Mouse (Mus musculus) ES-E14 (cell line): ENCODE data around the gene Strn.

Experiments used
- CHD2 ChIP-seq: IDR thresholded peaks from 2 replicates; pipeline ENCODE4 v1.6.1; 2014; ENCODE audit warnings: mild to moderate bottlenecking, low read depth, low read length, inconsistent platforms
- HCFC1 ChIP-seq: IDR thresholded peaks from 2 replicates; pipeline ENCODE4 v1.6.1; 2012; ENCODE audit warnings: low read length, inconsistent platforms, borderline replicate concordance; ENCODE audit not compliant: insufficient read depth
- MAFK ChIP-seq: IDR thresholded peaks from 2 replicates; pipeline ENCODE4 v1.6.1; 2014; ENCODE audit warnings: mild to moderate bottlenecking, low read depth, low read length, inconsistent platforms; ENCODE audit not compliant: insufficient read depth
- ZC3H11A ChIP-seq: IDR thresholded peaks from 2 replicates; pipeline ENCODE4 v1.6.1; 2012; ENCODE audit warnings: low read depth, mild to moderate bottlenecking, inconsistent platforms, low read length, borderline replicate concordance
- ZNF384 ChIP-seq: IDR thresholded peaks from 2 replicates; pipeline ENCODE4 v1.6.1; 2012; ENCODE audit warnings: low read depth, low read length, inconsistent platforms

GRCm38 (mm10) chr17:78737096-78737495 lies at the start of gene Strn:
- no peak for TF ChIP-seq MAFK
- no peak for TF ChIP-seq CHD2
- no peak for TF ChIP-seq ZNF384
- TF ChIP-seq HCFC1: no peak
- no peak for TF ChIP-seq ZC3H11A
